Mouse (Mus musculus) adrenal gland, adult 18-20 months (tissue): ENCODE results near the gene Mcrip2. TPM values are rescaled to one million over a fixed set of nuclear protein-coding genes. Genes with fewer than 3 reads are reported as not detected.

Experiments
- DNase-seq, 2 experiments: peaks; one replicate each; pipeline ENCODE4 v3.0.0; 2021 to 2022; ENCODE audit warnings: low spot score in 2 of 2
- total RNA-seq, 2 experiments: library from RNA; stranded (reverse); gene quantifications; 1 replicate in 1 of 2; 2 replicates in 1 of 2; pipeline ENCODE4 v1.2.3; 2021

Mcrip2 gene
- total RNA-seq, 2 experiments from 2014 or later, result 302 to 373 TPM

GRCm38 (mm10) chr17:25866172-25866571 is 2.4 kb downstream of the Mcrip2 start:
- DNase-seq, result no peak

- no peak for DNase-seq
Observed at GRCm38 (mm10) chr17:25865288-25865687, 3.3 kb downstream of the Mcrip2 start.

- no peak for DNase-seq
Observed at GRCm38 (mm10) chr17:25864311-25864710, 4.3 kb downstream of the Mcrip2 start.

GRCm38 (mm10) chr17:25863681-25864080 is 4.9 kb downstream of the Mcrip2 start:
- DNase-seq, result no peak

GRCm38 (mm10) chr17:25861704-25862612 is 6.6 kb downstream of the Mcrip2 start:
- no peak for DNase-seq

- peak; percentile 87 for DNase-seq
Observed at GRCm38 (mm10) chr17:25860832-25861703, 7.5 kb downstream of the Mcrip2 start, which contains the start of gene Wdr90. Wdr90 (minus strand) TSS chr17:25861501.

GRCm38 (mm10) chr17:25860229-25860628 is 8.3 kb downstream of the Mcrip2 start:
- no peak for DNase-seq

GRCm38 (mm10) chr17:25844396-25844901 is 24.1 kb downstream of the Mcrip2 start, which contains the start of gene Rhot2:
Rhot2 (minus strand) TSS chr17:25844851.
- peak; percentile 90 to 91 for DNase-seq

GRCm38 (mm10) chr17:25843636-25844395 is 24.7 kb downstream of the Mcrip2 start:
- no peak for DNase-seq

- DNase-seq, result no peak
Observed at GRCm38 (mm10) chr17:25843122-25843521, 25.4 kb downstream of the Mcrip2 start.

GRCm38 (mm10) chr17:25842509-25842908 is 26.1 kb downstream of the Mcrip2 start:
- no peak for DNase-seq

- DNase-seq, result no peak
Observed at GRCm38 (mm10) chr17:25841117-25841880, 27.3 kb downstream of the Mcrip2 start, which contains the start of gene Gm20683. Gm20683 (minus strand) TSS chr17:25841763.

GRCm38 (mm10) chr17:25840519-25840918 is 28.0 kb downstream of the Mcrip2 start:
- no peak for DNase-seq

- no peak for DNase-seq
Observed at GRCm38 (mm10) chr17:25839455-25840235, 28.9 kb downstream of the Mcrip2 start.

GRCm38 (mm10) chr17:25838904-25839303 is 29.7 kb downstream of the Mcrip2 start:
- no peak for DNase-seq

GRCm38 (mm10) chr17:25837533-25837932 is 31.0 kb downstream of the Mcrip2 start:
- DNase-seq, result no peak

- peak; percentile 68 to 77 for DNase-seq
Observed at GRCm38 (mm10) chr17:25837076-25837410, 31.5 kb downstream of the Mcrip2 start, which contains the start of gene Rhbdl1. Rhbdl1 (minus strand) TSS chr17:25837295.

- no peak for DNase-seq
Observed at GRCm38 (mm10) chr17:25836397-25837075, 32.0 kb downstream of the Mcrip2 start.
